Mouse (Mus musculus) cerebellum, postnatal 14 days (tissue): ENCODE results near the gene Rnls.
A peak's percentile ranks its signal among the peaks of the same experiment; 100 is the strongest.

Source experiments
- DNase-seq, 2 experiments: peaks; one replicate each; pipeline ENCODE4 v3.0.0; 2021; ENCODE audit warnings: mixed read lengths in 2 of 2

Gene Rnls

GRCm38 (mm10) chr19:33178866-33179265, 213.2 kb downstream of the Rnls start:
- no peak for DNase-seq

DNA sequence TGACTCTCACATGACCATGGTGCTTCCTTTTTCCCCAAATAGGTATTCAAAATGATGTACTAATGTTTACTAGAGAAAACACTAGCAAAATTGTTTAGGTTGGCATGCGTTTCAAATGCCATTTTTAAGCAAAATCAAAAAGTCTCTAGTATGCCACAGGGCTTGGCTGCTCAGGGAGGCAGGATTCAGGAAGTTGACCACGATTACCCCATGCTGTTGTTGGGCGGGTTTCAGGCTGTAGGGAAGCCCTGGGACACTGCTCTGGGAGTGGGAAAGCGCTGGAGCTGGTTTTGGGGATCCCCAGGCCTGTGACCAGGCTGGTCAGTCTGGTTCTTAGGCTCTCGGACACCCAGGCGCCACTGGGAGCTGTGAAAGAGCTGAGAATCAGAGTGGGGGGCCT, 213.7 kb downstream of the Rnls start:
- no peak for DNase-seq

DNA sequence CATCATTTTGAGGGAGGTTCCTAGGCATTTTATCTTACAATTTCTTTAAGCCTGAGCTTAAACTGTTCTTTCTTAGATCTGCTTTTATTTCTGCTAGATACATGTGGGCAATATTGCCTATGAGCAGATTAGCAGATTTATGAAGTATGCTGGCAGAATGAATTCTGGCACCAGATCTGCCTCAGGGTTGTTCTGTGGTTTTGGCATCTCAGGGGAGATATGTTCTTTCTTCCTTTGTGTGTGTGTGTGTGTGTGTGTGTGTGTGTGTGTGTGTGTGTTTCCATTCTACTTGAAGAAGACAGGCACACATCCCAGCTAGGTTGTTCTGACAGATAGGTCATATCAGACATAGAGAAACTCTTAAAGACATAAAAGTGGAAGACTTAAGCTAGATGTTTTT, 218.1 kb downstream of the Rnls start:
- DNase-seq = no peak

GRCm38 (mm10) chr19:33169881-33170280, 222.2 kb downstream of the Rnls start:
- no peak for DNase-seq

DNA sequence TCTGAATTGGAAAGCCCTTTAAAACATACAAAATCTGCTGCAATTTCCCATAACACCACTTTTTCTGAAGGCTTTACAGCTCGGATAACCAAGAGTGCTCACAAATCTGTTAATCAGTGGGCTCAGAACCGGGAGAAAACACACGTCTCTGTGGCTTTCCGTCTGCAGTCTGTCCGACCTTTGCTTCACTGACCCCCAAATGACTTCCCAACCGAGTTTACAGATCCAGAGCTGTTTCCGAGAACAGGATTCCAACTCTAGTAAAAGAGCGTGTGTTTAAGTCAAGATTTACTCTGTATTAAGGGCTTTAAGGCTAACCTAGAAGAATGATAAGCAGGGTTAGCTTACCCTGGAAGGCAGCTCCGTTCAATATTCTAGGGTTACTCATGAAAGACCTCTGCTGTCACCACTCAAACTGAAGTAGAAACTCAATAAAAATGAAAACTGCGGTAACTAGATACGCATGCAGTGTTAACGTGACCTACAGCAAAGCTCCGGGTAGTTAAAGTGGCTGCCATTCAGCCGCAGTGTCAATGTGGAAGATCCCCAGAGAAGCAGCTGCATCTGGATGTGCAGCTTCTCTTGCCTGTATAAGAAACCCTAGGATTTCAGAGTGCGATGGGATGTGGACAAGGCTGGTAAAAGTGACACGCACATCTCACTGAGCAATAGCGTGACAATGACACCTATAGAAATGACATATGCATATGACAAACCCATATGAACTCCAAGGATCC, 224.4 kb downstream of the Rnls start:
- DNase-seq = no peak

DNA sequence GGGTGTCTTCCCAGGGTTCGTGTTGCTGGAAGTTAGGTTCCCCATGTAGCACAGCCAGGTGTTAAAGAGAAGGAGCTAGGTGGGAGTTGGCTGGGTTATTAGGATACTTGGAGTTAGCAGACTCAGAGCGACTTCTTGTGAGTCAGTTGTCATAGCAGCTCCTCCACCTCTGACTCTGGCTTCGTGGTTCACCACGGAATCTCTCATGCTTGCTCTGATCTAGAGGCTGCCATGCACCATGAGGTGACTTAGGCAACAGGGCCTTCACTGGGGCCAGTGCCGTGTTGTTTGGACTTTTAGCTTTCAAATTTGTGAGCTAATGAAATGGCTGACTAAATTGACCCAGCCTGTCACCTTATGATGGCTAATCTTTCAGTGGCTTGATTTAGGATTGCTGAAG, 227.3 kb downstream of the Rnls start:
- no peak for DNase-seq

GRCm38 (mm10) chr19:33161903-33162302, 230.2 kb downstream of the Rnls start:
- DNase-seq = no peak

GRCm38 (mm10) chr19:33159897-33160296, 232.2 kb downstream of the Rnls start:
- no peak for DNase-seq

GRCm38 (mm10) chr19:33159192-33159591, 232.9 kb downstream of the Rnls start:
- DNase-seq = no peak

DNA sequence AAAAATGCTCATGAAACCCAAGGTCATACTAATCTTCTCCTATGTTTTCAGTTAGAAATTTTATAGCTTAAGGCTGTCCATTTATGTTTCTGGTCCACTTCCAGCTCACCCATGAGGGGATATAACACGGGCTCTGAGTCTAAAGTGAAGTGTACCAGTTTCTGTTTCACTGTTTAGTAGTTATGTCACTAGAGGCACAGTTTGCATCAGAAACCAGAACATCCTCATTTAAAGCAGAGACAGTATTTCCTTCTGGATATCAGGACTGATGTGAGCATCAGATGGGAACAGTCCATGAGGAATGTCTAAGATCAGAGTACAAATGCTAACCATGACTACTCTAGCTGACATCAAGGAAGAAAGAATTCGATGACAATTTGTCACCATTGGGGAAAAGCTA, 233.9 kb downstream of the Rnls start:
- DNase-seq = no peak

GRCm38 (mm10) chr19:33148411-33148810, 243.7 kb downstream of the Rnls start:
- DNase-seq = no peak

DNA sequence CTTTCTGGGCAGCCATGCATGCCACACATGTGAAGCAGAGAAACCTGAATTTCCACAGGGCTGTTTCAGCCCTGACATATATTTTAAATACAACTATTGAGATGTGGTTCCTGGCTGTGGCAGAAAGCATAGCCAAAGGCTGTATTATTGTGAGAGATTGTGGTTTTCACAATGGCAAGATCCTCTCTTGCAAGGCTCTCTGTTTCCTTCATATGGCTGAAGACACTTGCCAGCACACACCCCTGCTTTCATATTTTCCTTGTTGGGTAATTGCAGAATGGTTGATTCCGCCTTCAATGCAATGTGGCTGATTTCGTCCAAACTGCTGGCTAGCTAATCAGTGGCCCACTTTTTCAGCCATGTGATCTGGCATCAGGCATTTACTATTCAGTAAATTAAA, 248.9 kb downstream of the Rnls start:
- DNase-seq = no peak

DNA sequence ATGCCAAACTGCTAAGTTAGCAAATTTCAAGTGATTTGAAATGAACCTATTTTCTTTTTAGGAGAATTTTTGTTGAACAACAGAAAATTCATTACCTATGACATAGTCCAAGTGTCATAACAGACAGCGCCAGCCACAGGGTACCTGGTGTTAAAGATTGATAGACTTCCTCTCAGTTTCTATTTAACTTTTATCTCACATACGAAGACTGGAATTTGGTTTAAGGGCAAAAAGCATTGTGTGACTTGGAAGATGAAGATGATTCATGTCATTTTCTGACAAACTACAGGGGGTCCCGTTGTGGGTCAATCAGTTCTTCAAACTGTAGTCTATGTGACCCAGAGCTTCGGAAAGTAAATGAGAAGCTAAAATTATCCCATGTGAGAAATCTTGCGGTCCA, 254.8 kb downstream of the Rnls start:
- DNase-seq = no peak

DNA sequence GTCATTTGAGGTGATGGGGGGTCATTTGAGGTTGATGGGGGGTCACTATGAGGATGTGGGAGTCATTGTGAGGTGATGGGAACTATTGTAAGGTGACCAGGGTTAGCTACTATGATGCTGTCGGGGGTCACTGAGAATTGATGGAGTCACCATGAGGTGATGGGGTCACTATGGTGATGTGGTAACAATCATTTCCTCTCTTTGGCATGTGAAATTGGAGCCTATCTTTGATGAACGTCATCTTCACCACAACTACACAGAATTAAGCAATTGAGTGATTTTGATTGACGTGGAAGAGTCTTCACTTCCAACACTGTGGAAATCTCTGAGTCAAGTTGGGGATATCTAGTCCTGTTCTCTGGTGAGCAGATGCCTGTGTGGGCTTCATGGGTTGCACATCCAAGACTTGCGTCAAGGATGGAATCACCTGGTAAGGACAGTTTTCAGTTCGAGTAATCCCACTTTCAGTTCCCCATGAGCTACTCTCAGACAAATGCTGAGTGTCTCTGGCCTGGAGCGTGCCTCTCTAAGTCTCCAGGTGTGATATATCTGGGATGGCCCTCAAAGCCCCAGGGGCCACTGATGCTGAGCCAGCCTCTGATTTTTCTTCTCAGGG, 269.4 kb downstream of the Rnls start:
- DNase-seq = no peak

DNA sequence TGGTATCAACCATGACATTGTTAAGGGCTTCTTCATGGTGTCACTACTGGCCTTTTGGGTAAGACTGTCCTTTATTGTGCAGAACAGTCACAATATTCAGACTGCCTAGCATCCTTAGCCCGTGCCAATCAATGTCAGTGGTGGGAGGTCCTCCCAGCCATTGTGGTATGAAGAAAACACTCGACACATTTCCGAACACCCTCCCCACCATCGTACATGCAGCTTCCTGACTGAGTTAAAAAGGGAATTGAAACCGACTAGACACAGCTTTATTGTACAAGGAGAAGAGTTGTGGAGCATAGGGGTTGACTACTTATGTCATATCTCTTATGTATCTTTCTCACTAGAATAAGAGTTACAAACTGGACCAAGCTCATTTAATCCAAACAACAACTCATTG, 272.1 kb downstream of the Rnls start:
- DNase-seq = no peak

DNA sequence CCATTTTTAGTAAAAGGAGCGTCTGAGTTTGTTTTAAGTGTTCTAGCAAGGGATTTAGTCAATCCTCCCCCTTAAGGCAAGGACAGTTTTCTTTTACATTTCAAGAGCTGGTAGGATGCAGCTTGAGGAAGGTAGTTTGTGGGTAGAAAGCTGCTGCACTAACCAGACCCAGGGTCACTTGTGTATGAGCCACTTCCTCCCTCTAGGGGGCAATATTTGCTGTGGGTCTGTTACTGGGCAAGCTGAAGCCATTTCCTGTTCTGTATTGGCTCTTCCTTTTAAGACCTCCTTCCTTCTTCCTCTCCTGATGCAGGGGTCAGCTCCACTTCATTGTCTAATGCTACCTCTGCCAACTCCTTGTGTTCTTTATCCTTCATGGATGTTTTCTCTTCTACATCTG, 273.2 kb downstream of the Rnls start:
- DNase-seq = no peak

GRCm38 (mm10) chr19:33114631-33115295, 277.3 kb downstream of the Rnls start:
- DNase-seq = no peak

DNA sequence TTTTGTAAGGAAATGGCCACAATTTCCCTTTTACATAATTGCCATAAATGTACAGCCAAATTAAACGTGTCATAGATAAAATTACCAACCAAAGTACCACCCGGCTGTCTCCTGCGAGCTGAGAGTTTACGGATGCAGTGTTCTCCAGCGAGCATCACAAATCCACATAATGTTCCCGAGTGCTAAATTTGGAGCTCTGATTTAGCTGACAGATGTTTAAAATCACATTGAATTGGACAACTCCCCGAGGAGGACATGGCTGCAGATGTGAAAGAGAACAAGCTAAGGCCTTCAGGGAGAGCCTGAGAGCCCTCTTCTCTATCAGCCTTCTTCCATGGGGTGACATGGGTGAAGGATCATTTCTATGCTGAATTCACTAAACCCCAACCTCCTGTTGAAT, 278.3 kb downstream of the Rnls start:
- DNase-seq = no peak

GRCm38 (mm10) chr19:33110404-33110803, 281.7 kb downstream of the Rnls start:
- peak; percentile 45 to 47 for DNase-seq

DNA sequence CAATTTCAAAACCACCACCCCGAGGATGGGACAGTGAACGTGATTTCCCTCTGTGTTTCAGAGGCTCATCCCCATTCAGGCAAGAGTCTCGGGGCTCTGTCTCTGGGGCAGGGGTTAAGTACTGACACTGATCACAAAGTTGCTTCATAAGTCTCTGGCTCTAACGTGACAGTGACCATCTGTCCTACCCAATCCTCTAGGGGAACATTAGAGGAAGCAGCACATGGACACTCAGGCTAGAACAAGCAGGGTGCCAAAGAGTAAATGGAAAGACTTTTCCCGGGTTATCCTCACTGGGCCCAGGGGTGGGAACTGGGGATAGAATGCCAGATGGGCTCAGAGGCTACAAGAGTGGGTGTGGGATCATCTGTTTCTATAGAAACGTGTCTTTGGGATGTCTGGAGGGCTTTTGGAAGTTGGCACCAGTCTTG, 282.1 kb downstream of the Rnls start:
- peak in 1 of 2 experiments; percentile 7 for DNase-seq

DNA sequence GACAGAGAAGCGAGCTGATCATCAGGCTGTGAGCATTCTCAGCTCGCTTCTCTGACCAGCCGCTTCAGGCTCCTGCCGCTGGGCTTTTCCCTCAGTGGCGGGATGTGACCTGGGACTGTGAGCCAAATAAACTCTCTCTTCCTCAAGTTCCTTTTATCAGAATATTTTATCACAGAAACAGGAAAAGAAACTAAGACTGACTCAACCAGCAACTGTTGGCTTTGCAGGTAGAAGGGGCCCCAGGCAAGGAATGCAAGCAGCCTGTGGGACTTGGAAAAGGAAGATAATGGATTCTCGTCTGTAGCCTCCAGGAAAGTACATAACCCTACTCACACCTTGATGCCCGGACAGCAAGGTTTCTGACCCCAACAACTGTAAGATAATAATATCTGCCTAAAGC, 283.0 kb downstream of the Rnls start:
- no peak for DNase-seq

- no peak for DNase-seq
Measured at GRCm38 (mm10) chr19:33103851-33104250, 288.2 kb downstream of the Rnls start.

DNA sequence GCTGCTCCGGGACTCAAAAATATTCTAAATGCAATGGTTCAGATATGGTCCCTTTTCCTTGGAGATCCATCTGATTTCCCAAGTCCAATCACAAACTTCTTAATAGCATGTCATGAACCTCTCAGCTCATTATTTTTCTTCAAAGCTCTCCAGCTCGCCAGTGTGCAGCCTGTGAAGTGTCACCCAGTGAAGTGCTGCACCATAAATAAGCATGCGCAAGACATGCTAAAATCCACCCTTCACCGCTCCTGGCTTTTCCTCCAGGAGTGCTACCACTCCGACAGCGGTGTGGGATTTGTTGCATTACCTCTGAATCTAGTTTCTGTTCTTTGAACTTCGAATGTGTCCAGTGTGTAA, 289.3 kb downstream of the Rnls start:
- no peak for DNase-seq
